ENCODE assay signal across 27 mouse cellular contexts in the genomic region with DNA sequence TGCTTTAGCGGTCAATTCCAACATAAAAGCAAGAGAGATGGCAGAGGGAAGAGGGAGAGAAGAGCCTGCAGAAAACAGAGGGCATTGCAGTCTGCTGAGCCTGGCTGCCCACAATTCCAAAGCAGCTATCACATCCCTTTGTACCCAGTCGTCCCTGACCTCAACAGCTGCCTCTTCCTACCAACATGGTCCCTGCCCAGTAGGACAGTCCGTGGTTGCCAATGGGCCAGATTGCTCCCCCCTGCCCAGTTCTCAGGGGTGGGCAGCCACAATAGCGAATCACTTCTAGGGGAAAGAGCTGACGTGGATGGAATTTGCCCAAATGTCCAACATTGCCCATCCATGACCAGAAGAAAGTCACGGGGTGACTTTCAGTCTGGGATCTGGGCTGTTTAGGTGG.
DNase-seq lines count a peak whose midpoint lies in the region; ATAC-seq lines count a peak whose summit lies in the region.
"Had no signal": no experiment of that assay in that cellular context is flagged by ENCODE, and none has a peak within 500 bp of the region (broad histone marks: within the 10 kb centered on the region; RNA-seq: fewer than 3 reads in every experiment).

No protein-coding gene starts in this region.

- WGBS in hindbrain, embryonic 15.5 days, result 79% methylated on average over 6 of the region's 6 CpGs
- WGBS in hindbrain, embryonic 10.5 days, result 85% methylated on average over 6 of the region's 6 CpGs

- H3K27ac ChIP-seq in hindbrain, embryonic 15.5 days (replicated peaks), result no peak overlapping the region
- H3K27ac ChIP-seq in hindbrain, embryonic 10.5 days, result no peak overlapping the region
- H3K27ac ChIP-seq: embryonic facial prominence, embryonic 12.5 days; embryonic facial prominence, embryonic 15.5 days; forebrain, embryonic 13.5 days; heart, embryonic 15.5 days; intestine, embryonic 15.5 days had no signal

- no peak overlapping the region for H3K4me2 ChIP-seq in hindbrain, embryonic 15.5 days
- H3K4me2 ChIP-seq: embryonic facial prominence, embryonic 12.5 days; embryonic facial prominence, embryonic 15.5 days; forebrain, embryonic 13.5 days; heart, embryonic 12.5 days; heart, embryonic 15.5 days; intestine, embryonic 15.5 days had no signal

- intact Hi-C loops in left cerebral cortex, postnatal 4 days (cut with DNase I), result no loop called here
- intact Hi-C loops in left cerebral cortex, postnatal 25 days (cut with DNase I), result no loop called here

- no peaks in the 10 kb centered on the region for H3K9me3 ChIP-seq in hindbrain, embryonic 15.5 days
- peaks cover 6% of the 10 kb centered on the region; the same call in 1 of the 2 replicates for H3K9me3 ChIP-seq in hindbrain, embryonic 10.5 days
- H3K9me3 ChIP-seq: embryonic facial prominence, embryonic 12.5 days; embryonic facial prominence, embryonic 15.5 days; forebrain, embryonic 13.5 days; G1E; heart, embryonic 15.5 days; intestine, embryonic 15.5 days had no signal

- H3K27me3 ChIP-seq in hindbrain, embryonic 15.5 days, result no peaks in the 10 kb centered on the region
- no peaks in the 10 kb centered on the region for H3K27me3 ChIP-seq in hindbrain, embryonic 10.5 days (ENCODE audit: insufficient read depth, poor library complexity, severe bottlenecking)
- H3K27me3 ChIP-seq: CH12.LX; embryonic facial prominence, embryonic 12.5 days; embryonic facial prominence, embryonic 15.5 days; forebrain, embryonic 13.5 days; heart, embryonic 15.5 days; intestine, embryonic 15.5 days had no signal

- DNase-seq in cerebellum, postnatal 14 days, result peak; percentile 46 to 52
- DNase-seq in cerebellum, postnatal 36 days, result no peak
- no peak for DNase-seq in hindbrain, embryonic 10.5 days (ENCODE audit: low spot score)
- peak; percentile 74 for DNase-seq in left cerebral cortex, postnatal 4 days
- no peak for DNase-seq in left cerebral cortex, postnatal 25 days (ENCODE audit: low spot score in 2 of 2)
- DNase-seq: adrenal gland, postnatal 10 days; adrenal gland, postnatal 36 days; B cell, adult 2 months; cerebellum, adult 18-20 months; cerebellum, adult 9-10 months; gastrocnemius, postnatal 25 days; heart, adult 18-20 months; heart, postnatal 10 days; heart, postnatal 36 days; kidney, adult 11 months; kidney, adult 8-10 months had no signal

- no peaks in the 10 kb centered on the region for H3K36me3 ChIP-seq in hindbrain, embryonic 15.5 days
- no peaks in the 10 kb centered on the region for H3K36me3 ChIP-seq in hindbrain, embryonic 10.5 days
- H3K36me3 ChIP-seq: embryonic facial prominence, embryonic 12.5 days; embryonic facial prominence, embryonic 15.5 days; G1E; heart, embryonic 12.5 days; heart, embryonic 15.5 days; intestine, embryonic 15.5 days had no signal

- H3K9ac ChIP-seq in hindbrain, embryonic 15.5 days, result no peak overlapping the region
- H3K9ac ChIP-seq: embryonic facial prominence, embryonic 12.5 days; embryonic facial prominence, embryonic 15.5 days; forebrain, embryonic 13.5 days; heart, embryonic 12.5 days; heart, embryonic 15.5 days; intestine, embryonic 15.5 days had no signal

- 0 out of 2 replicates have a peak, but pooled peaks have one; percentile 48 for ATAC-seq in hindbrain, embryonic 15.5 days (ENCODE audit: low FRiP score, low read depth)
- ATAC-seq: forebrain, embryonic 13.5 days; forebrain, embryonic 16.5 days; intestine, embryonic 15.5 days; Patski had no signal

- no peak overlapping the region for H3K4me3 ChIP-seq in hindbrain, embryonic 15.5 days
- no peak overlapping the region for H3K4me3 ChIP-seq in hindbrain, embryonic 10.5 days
- H3K4me3 ChIP-seq: embryonic facial prominence, embryonic 12.5 days; embryonic facial prominence, embryonic 15.5 days; forebrain, embryonic 13.5 days; heart, embryonic 12.5 days; heart, embryonic 15.5 days; intestine, embryonic 15.5 days had no signal

- no peaks in the 10 kb centered on the region for H3K4me1 ChIP-seq in hindbrain, embryonic 15.5 days (replicated peaks)
- no peaks in the 10 kb centered on the region for H3K4me1 ChIP-seq in hindbrain, embryonic 10.5 days (replicated peaks)
- H3K4me1 ChIP-seq: embryonic facial prominence, embryonic 12.5 days; embryonic facial prominence, embryonic 15.5 days; forebrain, embryonic 13.5 days; heart, embryonic 12.5 days; heart, embryonic 15.5 days; intestine, embryonic 15.5 days had no signal

Comparison
In these comparisons a context has a peak if more than half of its experiments do, and no peak if none do; other contexts are left out.
1. DNase-seq: peak in cerebellum, postnatal 14 days (2 of 2) and left cerebral cortex, postnatal 4 days (single experiment); none in cerebellum, postnatal 36 days (0 of 2), hindbrain, embryonic 10.5 days (single experiment) and left cerebral cortex, postnatal 25 days (0 of 2).